Mouse (Mus musculus): ENCODE measurements at regions not wholly inside any gene's neighbourhood (a gene's known extent, or its start where the extent isn't known, plus 50 kb on each side); places are given as distances from the start of the nearest gene placed in this dataset.

DNA sequence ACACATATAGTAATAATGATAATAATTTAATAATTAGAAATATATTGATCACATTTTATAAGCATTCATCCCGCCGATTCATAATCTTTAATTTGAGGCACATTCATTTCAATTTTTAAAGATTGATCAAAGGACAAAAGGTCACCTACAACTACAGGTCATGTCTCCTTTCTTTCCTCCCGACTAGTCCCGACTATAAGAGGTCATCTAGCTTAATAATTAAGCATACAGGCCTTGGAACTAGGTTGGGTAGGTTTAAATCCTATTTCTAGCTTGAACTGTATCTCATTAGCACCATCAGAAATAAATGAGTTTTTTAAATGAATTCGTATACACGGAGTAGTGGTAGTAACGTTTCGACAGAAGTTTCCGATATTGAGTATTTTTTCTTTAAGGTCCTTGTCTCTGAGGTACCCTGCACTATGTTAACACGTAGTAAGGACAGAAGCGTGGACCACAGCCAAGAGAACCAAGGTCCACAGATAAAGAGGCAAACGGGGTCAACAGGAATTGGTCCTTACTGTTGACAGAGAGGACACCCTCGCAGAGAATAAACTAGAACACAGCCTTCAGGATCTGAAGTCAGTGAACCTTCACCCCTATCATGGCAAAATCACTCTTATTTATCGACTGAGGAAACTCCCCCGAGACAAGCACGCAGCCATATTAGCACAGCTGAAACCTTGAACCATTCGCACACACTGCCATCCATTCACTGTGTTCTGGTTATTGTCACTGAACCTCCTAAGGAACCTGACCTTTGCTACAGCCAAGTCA, 185.8 kb upstream of the Jmjd1c start:
- DNase-seq (ENCODE audit: low read depth, low spot score) = no peak

DNA sequence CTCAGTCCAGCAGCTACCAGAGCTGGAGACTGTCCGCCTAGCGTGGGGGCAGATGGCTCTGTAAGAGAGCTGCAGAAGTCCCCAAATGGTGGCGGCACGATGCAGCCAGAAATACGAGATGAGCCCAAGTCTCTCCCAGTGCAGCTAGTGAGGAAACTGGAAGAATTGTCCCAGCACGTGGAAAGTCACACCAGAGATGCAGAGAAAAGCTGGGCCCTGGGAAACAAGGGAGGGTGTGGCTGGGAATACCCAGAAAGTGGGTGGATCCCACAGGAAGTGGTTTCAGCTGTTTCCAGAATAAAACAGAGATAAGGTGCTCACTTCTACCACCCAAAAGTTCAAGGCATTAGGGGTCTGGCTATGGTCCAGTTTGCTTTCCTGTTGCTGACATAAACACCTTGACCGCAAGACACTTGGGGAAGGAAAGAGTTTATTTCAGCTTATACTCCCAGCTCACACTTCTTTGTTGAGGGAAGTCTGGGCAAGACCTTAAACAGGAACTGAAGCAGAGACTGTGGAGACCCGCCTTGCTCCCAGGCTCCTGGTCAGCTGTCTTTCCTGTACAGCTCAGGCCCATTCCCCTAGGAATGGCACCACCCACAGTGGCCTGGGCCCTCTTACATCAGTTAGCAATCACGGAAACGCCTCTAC, 184.5 kb upstream of the Jmjd1c start:
- DNase-seq (ENCODE audit: low read depth, low spot score) = no peak

- DNase-seq (ENCODE audit: low read depth, low spot score) = no peak
Observed at GRCm38 (mm10) chr10:66912440-66912839, 183.5 kb upstream of the Jmjd1c start.

DNA sequence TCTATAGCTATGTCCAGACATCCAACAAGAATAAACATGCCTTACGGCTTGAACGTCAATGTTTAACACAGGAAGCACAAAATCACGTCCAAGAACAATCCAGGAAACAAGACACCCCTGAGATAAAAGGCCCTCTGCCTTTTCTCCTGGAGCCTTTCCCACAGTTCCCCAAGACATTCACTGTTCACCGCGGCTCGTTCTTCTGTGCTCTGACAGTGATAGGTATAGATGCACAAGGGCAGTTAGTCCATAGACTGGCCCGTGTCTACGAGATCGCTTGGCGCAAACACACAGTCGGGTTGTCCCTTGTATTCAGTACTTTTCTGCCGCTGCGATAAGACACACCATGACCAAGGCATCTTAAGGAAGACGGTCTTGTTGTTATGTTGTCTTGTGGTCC, 182.7 kb upstream of the Jmjd1c start:
- no peak for DNase-seq (ENCODE audit: low read depth, low spot score)

GRCm38 (mm10) chr10:66913627-66914026, 182.3 kb upstream of the Jmjd1c start:
- DNase-seq (ENCODE audit: low read depth, low spot score) = no peak

GRCm38 (mm10) chr10:66914288-66914975, 181.5 kb upstream of the Jmjd1c start:
- no peak for DNase-seq (ENCODE audit: low read depth, low spot score)

DNA sequence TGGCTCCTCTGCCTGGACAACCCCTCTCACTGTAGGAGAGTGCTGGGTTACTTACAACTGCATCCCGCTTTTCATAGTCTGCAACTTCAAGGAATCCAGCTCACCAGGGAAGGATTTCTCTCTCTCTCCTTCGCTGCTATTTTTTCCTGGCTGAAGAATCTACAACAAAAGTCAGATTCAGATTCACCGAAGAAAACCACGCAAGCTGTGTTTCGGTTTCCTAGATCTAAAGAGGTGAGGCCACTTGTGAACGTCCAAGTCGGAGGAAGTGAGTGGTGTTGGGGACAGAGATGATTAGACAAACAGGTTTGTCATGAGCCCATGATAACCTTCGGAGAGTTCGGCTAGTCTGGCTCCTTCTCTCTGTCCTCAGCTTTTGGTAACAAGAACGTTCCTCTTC, 180.1 kb upstream of the Jmjd1c start:
- DNase-seq (ENCODE audit: low read depth, low spot score) = no peak

GRCm38 (mm10) chr10:66917725-66918124, 178.2 kb upstream of the Jmjd1c start:
- no peak for DNase-seq (ENCODE audit: low read depth, low spot score)

DNA sequence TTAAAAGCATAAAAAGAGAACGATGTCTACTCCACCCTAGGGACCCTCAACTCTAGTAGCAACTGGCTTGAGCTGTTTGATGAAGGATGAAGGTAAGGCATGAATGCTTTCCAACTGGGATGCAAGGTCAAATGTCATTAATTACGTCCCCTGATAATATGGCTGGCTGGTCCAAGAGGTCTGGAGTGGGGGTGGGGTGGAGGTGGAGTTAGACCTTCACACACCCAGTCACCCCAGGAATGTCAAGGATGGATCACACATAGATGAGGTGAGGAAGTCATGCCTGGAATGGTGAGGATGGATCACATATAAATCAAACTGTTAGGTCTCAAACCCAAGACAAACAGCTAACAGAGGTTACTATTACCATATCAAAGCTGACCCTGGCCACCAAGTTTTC, 177.2 kb upstream of the Jmjd1c start:
- no peak for DNase-seq (ENCODE audit: low read depth, low spot score)

DNA sequence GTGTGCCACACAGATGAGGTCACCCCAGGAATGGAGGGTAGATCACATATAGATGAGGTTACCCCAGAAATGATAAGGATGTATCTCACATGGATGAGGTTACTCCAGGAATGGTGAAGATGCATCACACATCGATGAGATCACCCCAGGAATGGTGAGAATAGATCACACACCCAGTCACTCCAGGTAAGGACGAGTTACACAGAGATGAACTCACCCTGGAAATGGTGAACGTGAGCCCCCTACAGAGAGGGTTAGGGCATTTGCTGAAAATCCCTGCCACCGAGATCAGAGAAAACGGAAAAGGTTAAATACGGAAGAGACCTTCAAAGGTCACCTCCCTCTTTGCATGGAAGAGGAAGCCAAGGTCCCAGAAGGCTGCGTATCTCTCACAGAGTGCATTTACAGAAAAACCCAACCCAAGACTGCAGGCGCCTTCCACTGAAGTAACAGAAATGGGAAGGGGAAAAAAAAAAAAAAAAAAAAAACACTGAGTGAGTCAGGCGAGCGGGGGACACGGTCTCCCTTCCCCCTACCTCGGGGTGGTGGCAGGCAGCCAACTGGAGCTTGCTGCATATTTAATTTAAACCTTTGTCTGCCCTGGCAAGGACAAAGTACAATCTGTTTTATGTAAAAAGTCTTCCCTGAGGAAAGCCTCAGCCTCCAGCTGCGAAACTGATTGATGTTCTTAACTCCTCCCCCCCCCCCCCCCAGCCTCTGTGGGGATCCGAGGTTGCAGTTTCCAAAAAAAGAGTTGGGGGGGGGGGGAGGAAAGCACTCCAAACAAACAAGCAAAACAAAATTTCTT, 175.8 kb upstream of the Jmjd1c start:
- peak; percentile 46 for DNase-seq (ENCODE audit: low read depth, low spot score)

DNA sequence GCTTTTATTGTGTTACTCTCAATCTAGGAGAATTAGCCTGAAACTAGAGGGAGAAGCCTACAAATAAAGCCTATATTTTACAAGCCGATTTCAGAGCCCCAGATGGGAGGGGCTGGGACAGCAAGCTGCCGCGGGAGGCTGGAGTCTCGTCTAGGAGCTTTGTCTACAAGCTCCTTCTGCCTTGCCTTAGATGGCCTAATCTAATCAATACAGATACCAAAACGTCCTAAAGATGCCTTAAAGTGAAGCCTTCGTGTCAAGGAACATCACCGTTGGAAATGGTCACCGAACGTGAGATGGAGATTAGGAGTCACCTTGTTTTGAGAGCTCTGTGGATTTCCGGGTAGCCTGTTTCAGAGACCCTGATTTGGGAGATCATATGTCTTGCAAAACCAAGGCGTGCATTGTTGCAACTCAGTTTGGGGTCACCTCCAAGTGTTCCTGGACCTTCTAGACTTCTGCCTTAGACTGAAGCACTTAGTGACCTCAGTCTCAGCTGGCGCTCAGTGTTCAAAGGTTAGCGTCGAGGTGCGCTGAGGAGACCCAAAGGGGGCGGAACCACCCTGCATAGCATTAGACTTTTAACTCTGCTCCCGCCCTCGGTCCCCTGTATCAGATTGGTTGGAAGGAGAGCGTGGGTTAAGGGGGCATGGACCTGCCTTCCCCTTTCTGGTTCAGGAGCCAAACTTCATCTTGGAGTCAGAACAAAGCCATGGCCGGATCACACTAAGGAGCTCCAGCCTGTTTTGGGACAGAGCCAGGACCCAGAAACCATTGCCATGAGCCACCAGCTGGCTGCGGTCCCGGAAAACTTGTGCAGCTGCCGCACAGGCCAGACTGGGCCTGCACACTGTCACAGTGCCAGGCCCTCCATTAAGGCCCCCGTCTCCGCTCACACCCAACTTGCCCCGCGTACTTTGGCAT, 174.9 kb upstream of the Jmjd1c start:
- DNase-seq (ENCODE audit: low read depth, low spot score) = peak; percentile 74

- DNase-seq (ENCODE audit: low read depth, low spot score) = no peak
Observed at GRCm38 (mm10) chr10:66921776-66922175, 174.1 kb upstream of the Jmjd1c start.

DNA sequence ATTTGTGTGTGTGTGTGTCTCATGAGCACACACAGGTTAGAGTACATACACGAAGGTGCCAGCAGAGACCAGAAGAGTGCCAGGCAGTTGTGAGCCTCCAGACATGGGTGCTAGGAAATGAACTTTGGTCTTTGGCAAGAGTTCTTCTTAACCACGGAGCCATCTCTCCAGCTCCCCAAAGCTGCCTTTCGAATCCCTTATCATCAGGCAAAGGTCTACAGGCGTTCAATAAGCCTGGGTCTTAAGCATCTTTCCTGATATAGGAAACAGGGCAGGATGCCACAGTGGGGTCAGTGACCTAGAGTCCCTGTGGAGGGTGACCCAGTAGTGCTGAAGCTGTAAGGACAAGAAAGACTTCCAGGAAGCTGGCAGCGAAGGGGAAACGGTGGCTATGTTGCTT, 173.6 kb upstream of the Jmjd1c start:
- no peak for DNase-seq (ENCODE audit: low read depth, low spot score)

- no peak for DNase-seq (ENCODE audit: low read depth, low spot score)
Observed at GRCm38 (mm10) chr10:66923947-66924346, 172.0 kb upstream of the Jmjd1c start.

- no peak for DNase-seq (ENCODE audit: low read depth, low spot score)
Observed at GRCm38 (mm10) chr10:66924418-66924817, 171.5 kb upstream of the Jmjd1c start.

- no peak for DNase-seq (ENCODE audit: low read depth, low spot score)
Observed at GRCm38 (mm10) chr10:66925553-66926127, 170.3 kb upstream of the Jmjd1c start.

DNA sequence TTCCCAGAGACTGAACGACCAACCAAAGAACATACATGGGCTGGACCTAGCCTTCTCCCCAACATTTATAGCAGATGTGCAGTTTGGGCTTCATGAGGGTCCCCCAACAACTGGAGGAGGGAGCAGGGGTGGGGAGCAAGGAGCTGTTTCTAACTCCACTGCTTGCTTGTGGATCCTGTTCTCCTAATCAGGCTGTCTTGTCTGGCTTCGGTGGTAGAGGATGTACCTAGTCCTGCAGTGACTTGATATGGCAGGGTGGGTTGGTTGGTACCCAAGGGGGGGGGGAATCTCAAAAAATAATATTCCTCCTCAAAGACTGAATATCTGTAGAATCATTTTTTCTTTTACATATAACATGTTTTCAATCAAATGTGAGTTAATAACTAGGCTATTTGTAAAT, 168.3 kb upstream of the Jmjd1c start:
- DNase-seq (ENCODE audit: low read depth, low spot score) = no peak

- DNase-seq (ENCODE audit: low read depth, low spot score) = no peak
Observed at GRCm38 (mm10) chr10:66928211-66928990, 167.5 kb upstream of the Jmjd1c start.

GRCm38 (mm10) chr10:66930563-66930962, 165.4 kb upstream of the Jmjd1c start:
- no peak for DNase-seq (ENCODE audit: low read depth, low spot score)

- DNase-seq (ENCODE audit: low read depth, low spot score) = no peak
Observed at GRCm38 (mm10) chr10:66931505-66931904, 164.4 kb upstream of the Jmjd1c start.
